Mouse (Mus musculus) heart, adult 2 months (tissue): Measurements from ENCODE around the gene Hexim2. TPM values are rescaled to one million over a fixed set of nuclear protein-coding genes. Genes with fewer than 3 reads are reported as not detected.

ENCODE experiments used
- DNase-seq, 2 experiments: peaks; one replicate each; pipeline ENCODE4 v3.0.0; 2021
- H3K27ac ChIP-seq: fragments of 200-600 bp; 2 replicates; pipeline ENCODE4 v1.8.1; 2022
- H3K27me3 ChIP-seq: fragments of 200-500 bp; 2 replicates; pipeline ENCODE4 v1.6.1; 2012; ENCODE audit warnings: mild to moderate bottlenecking, low read length, inconsistent platforms, mixed read lengths; ENCODE audit not compliant: control insufficient read depth, insufficient read depth
- H3K36me3 ChIP-seq: fragments of 200-500 bp; 2 replicates; pipeline ENCODE4 v1.6.1; 2012; ENCODE audit warnings: low read length, inconsistent platforms; ENCODE audit not compliant: control insufficient read depth, insufficient read depth
- H3K4me1 ChIP-seq: fragments of 200-500 bp; 2 replicates; pipeline ENCODE4 v1.6.1; 2011; ENCODE audit warnings: low read length; ENCODE audit not compliant: control insufficient read depth, insufficient read depth
- H3K4me3 ChIP-seq: fragments of 200-600 bp; 2 replicates; pipeline ENCODE4 v1.8.1; 2022
- H3K79me2 ChIP-seq: fragments of 200-500 bp; replicated peaks from 2 replicates; pipeline ENCODE4 v1.6.1; 2012; ENCODE audit warnings: mild to moderate bottlenecking, inconsistent platforms, low read length, moderate library complexity, mixed read lengths; ENCODE audit not compliant: control insufficient read depth, insufficient read depth
- H3K9ac ChIP-seq: fragments of 200-500 bp; 2 replicates; pipeline ENCODE4 v1.6.1; 2012; ENCODE audit warnings: low read depth, mild to moderate bottlenecking, control low read depth, inconsistent platforms, low read length, mixed read lengths
- CTCF ChIP-seq: fragments of 200-600 bp; IDR thresholded peaks from 2 replicates; pipeline ENCODE4 v1.8.1; 2022; ENCODE audit warnings: antibody characterized with exemption, mild to moderate bottlenecking, moderate library complexity
- EP300 ChIP-seq: fragments of 200-500 bp; IDR thresholded peaks from 2 replicates; pipeline ENCODE4 v1.6.1; 2011; ENCODE audit warnings: low read depth, low read length, control low read depth; ENCODE audit not compliant: insufficient read depth
- POLR2A ChIP-seq: fragments of 200-500 bp; IDR thresholded peaks from 2 replicates; pipeline ENCODE4 v1.6.1; 2011; ENCODE audit warnings: mild to moderate bottlenecking, low read depth, low read length, control low read depth; ENCODE audit not compliant: insufficient read depth
- WGBS: fragments of 180-500 bp; shearing (Covaris S2); methylation state at CpG from one replicate; pipeline ENCODE4 v1.1.7; 2018; 5-methylcytosine and 5-hydroxymethylcytosine counted together
- intact Hi-C: fragments of 180-260 bp; cut with DNase I; formaldehyde crosslinking; loops from one replicate; pipeline ENCODE4 v1.15.1; 2025
- polyA plus RNA-seq: library from polyadenylated mRNA; depleted of rRNA; stranded (reverse); fragments of >200 nt; gene quantifications from 2 replicates; pipeline ENCODE4 v1.2.3, GENCODE M21; 2012
- total RNA-seq, 2 experiments: library from RNA; stranded (reverse); gene quantifications; 2 replicates each; pipeline ENCODE4 v1.2.3; 2021

Gene Hexim2
- total and polyA plus RNA-seq, 3 experiments, result 1.3 to 2.6 (median 1.9) TPM

GRCm38 (mm10) chr11:103174891-103175391, 42.7 kb downstream of the Hexim2 start:
- 34% methylated on average over 8 of the region's 8 CpGs for WGBS
- Histone ChIP-seq H3K79me2 (peaks cover 4% of the 10 kb centered on the region), H3K9ac (no peak overlapping the region), H3K27me3 (no peaks in the 10 kb centered on the region), H3K36me3 (no peaks in the 10 kb centered on the region), H3K4me3 (peak overlapping the region; percentile 18; the same call in 1 of the 2 replicates), H3K4me1 (peaks cover 23% of the 10 kb centered on the region), H3K27ac (peak overlapping the region; percentile 75)
- peak; percentile 67 to 83 for DNase-seq
- TF ChIP-seq POLR2A (no peak), EP300 (no peak), CTCF (no peak)
- intact Hi-C loops, result no loop called here

- peak overlapping the region; percentile 24; the same call in 1 of the 2 replicates for H3K9ac ChIP-seq
- H3K4me1 ChIP-seq, result peaks cover 22% of the 10 kb centered on the region
- intact Hi-C loops, result loop anchor here (2.0 kb wide), 1 partner anchor 49 kb away; no protein-coding TSS in a partner anchor
- 41% methylated on average over 14 of the region's 14 CpGs for whole genome bisulfite sequencing
- peak; percentile 73 to 81 for DNase-seq
- H3K27me3 ChIP-seq, result no peaks in the 10 kb centered on the region
- TF ChIP-seq POLR2A (peak; percentile 51; the same call in 1 of the 2 replicates), CTCF (no peak), EP300 (peak; percentile 79)
- H3K4me3 ChIP-seq, result peak overlapping the region; percentile 21
- peaks cover 4% of the 10 kb centered on the region for H3K79me2 ChIP-seq
- no peaks in the 10 kb centered on the region for H3K36me3 ChIP-seq
- peak overlapping the region; percentile 75 for H3K27ac ChIP-seq
Observed at GRCm38 (mm10) chr11:103175688-103176442, 43.6 kb downstream of the Hexim2 start.

GRCm38 (mm10) chr11:103176510-103176909, 44.3 kb downstream of the Hexim2 start:
- DNase-seq, result no peak
- Histone ChIP-seq H3K4me1 (peaks cover 22% of the 10 kb centered on the region), H3K27ac (peak overlapping the region; percentile 75), H3K79me2 (no peaks in the 10 kb centered on the region; the same call in 1 of the 2 replicates), H3K4me3 (peak overlapping the region; percentile 21), H3K27me3 (no peaks in the 10 kb centered on the region), H3K9ac (no peak overlapping the region), H3K36me3 (no peaks in the 10 kb centered on the region)
- WGBS, result 86% methylated on average over 1 of the region's 1 CpGs
- TF ChIP-seq CTCF (no peak), EP300 (no peak), POLR2A (no peak)
- intact Hi-C loops, result loop anchor here (2.0 kb wide), 1 partner anchor 48 kb away; no protein-coding TSS in a partner anchor

- H3K9ac ChIP-seq, result peak overlapping the region; percentile 22; the same call in 1 of the 2 replicates
- DNase-seq, result peak; percentile 46 to 59
- TF ChIP-seq EP300 (0 out of 2 replicates have a peak, but pooled peaks have one; percentile 24), CTCF (no peak), POLR2A (no peak)
- 56% methylated on average over 5 of the region's 5 CpGs for WGBS
- no peak overlapping the region for H3K4me3 ChIP-seq
- no peaks in the 10 kb centered on the region for H3K27me3 ChIP-seq
- intact Hi-C loops, result loop anchor here (2.0 kb wide), 1 partner anchor 48 kb away; no protein-coding TSS in a partner anchor
- H3K4me1 ChIP-seq, result peaks cover 21% of the 10 kb centered on the region
- H3K79me2 ChIP-seq, result no peaks in the 10 kb centered on the region; the same call in 1 of the 2 replicates
- no peaks in the 10 kb centered on the region for H3K36me3 ChIP-seq
- H3K27ac ChIP-seq, result peak overlapping the region; percentile 75
Observed at GRCm38 (mm10) chr11:103177216-103177615, 45.0 kb downstream of the Hexim2 start.

GRCm38 (mm10) chr11:103177815-103178485, 45.7 kb downstream of the Hexim2 start:
- no peak overlapping the region for H3K4me3 ChIP-seq
- peak; percentile 39 to 40 for DNase-seq
- TF ChIP-seq EP300 (no peak), POLR2A (no peak), CTCF (no peak)
- H3K27ac ChIP-seq, result peak overlapping the region; percentile 75
- peaks cover 19% of the 10 kb centered on the region for H3K4me1 ChIP-seq
- H3K79me2 ChIP-seq, result no peaks in the 10 kb centered on the region; the same call in 1 of the 2 replicates
- intact Hi-C loops, result loop anchor here (2.0 kb wide), 1 partner anchor 47 kb away; no protein-coding TSS in a partner anchor
- H3K9ac ChIP-seq, result no peak overlapping the region
- H3K36me3 ChIP-seq, result no peaks in the 10 kb centered on the region
- H3K27me3 ChIP-seq, result no peaks in the 10 kb centered on the region
- 77% methylated on average over 15 of the region's 15 CpGs for WGBS

- Histone ChIP-seq H3K36me3 (no peaks in the 10 kb centered on the region), H3K27me3 (no peaks in the 10 kb centered on the region), H3K27ac (no peak overlapping the region), H3K4me1 (peaks cover 19% of the 10 kb centered on the region), H3K4me3 (no peak overlapping the region), H3K9ac (no peak overlapping the region), H3K79me2 (no peaks in the 10 kb centered on the region; the same call in 1 of the 2 replicates)
- peak; percentile 2 to 25 for DNase-seq
- intact Hi-C loops, result no loop called here
- 95% methylated on average over 8 of the region's 8 CpGs for WGBS
- TF ChIP-seq CTCF (no peak), EP300 (no peak), POLR2A (no peak)
Observed at GRCm38 (mm10) chr11:103178748-103179147, 46.5 kb downstream of the Hexim2 start.
